Mouse (Mus musculus) adrenal gland, postnatal 4 days (tissue): ENCODE results near the gene Klhl35. TPM values are rescaled to one million over a fixed set of nuclear protein-coding genes. Genes with fewer than 3 reads are reported as not detected.

Experiments
- DNase-seq, 2 experiments: peaks; one replicate each; pipeline ENCODE4 v3.0.0; 2021 to 2022; ENCODE audit warnings: low spot score in 2 of 2, mixed read lengths in 2 of 2
- total RNA-seq, 2 experiments: library from RNA; stranded (reverse); gene quantifications; 2 replicates each; pipeline ENCODE4 v1.2.3; 2021

Klhl35 gene
- total RNA-seq, 2 experiments from 2014 or later: 2.1 to 3.6 TPM

GRCm38 (mm10) chr7:99450703-99451102 lies 15.1 kb upstream of the Klhl35 start:
- peak in 1 of 2 experiments; percentile 39 for DNase-seq

GRCm38 (mm10) chr7:99452859-99453258 lies 12.9 kb upstream of the Klhl35 start:
- DNase-seq: no peak

- no peak for DNase-seq
Observed at GRCm38 (mm10) chr7:99454044-99454443, 11.8 kb upstream of the Klhl35 start.

- DNase-seq: no peak
Observed at GRCm38 (mm10) chr7:99458849-99459248, 7.0 kb upstream of the Klhl35 start.

- DNase-seq: no peak
Observed at GRCm38 (mm10) chr7:99459888-99460652, 5.7 kb upstream of the Klhl35 start.

GRCm38 (mm10) chr7:99463120-99463519 lies 2.7 kb upstream of the Klhl35 start:
- no peak for DNase-seq

- DNase-seq: no peak
Observed at GRCm38 (mm10) chr7:99467916-99468282, 2.1 kb downstream of the Klhl35 start.

- peak in 1 of 2 experiments; percentile 43 for DNase-seq
Observed at GRCm38 (mm10) chr7:99468283-99469132, 2.7 kb downstream of the Klhl35 start.

GRCm38 (mm10) chr7:99469680-99470405 lies 4.0 kb downstream of the Klhl35 start:
- no peak for DNase-seq

GRCm38 (mm10) chr7:99471578-99471977 lies 5.8 kb downstream of the Klhl35 start:
- DNase-seq: no peak

- DNase-seq: no peak
Observed at GRCm38 (mm10) chr7:99473638-99474407, 8.0 kb downstream of the Klhl35 start.

GRCm38 (mm10) chr7:99474836-99475561 lies 9.2 kb downstream of the Klhl35 start:
- DNase-seq: no peak

GRCm38 (mm10) chr7:99475562-99475911 lies 9.7 kb downstream of the Klhl35 start:
- no peak for DNase-seq

GRCm38 (mm10) chr7:99476558-99477114 lies 10.8 kb downstream of the Klhl35 start:
- no peak for DNase-seq

GRCm38 (mm10) chr7:99477235-99477634 lies 11.4 kb downstream of the Klhl35 start:
- no peak for DNase-seq

- no peak for DNase-seq
Observed at GRCm38 (mm10) chr7:99482637-99483036, 16.8 kb downstream of the Klhl35 start.

GRCm38 (mm10) chr7:99483271-99483923 lies 17.6 kb downstream of the Klhl35 start, which contains the start of gene Rps3:
TSS of gene Rps3 (minus strand) at chr7:99483738.
- DNase-seq: peak; percentile 75 to 82

GRCm38 (mm10) chr7:99483924-99484319 lies 18.1 kb downstream of the Klhl35 start:
- no peak for DNase-seq

GRCm38 (mm10) chr7:99484679-99485078 lies 18.9 kb downstream of the Klhl35 start:
- DNase-seq: no peak
